8 mouse cellular contexts compared by ENCODE assay signal in the genomic region with DNA sequence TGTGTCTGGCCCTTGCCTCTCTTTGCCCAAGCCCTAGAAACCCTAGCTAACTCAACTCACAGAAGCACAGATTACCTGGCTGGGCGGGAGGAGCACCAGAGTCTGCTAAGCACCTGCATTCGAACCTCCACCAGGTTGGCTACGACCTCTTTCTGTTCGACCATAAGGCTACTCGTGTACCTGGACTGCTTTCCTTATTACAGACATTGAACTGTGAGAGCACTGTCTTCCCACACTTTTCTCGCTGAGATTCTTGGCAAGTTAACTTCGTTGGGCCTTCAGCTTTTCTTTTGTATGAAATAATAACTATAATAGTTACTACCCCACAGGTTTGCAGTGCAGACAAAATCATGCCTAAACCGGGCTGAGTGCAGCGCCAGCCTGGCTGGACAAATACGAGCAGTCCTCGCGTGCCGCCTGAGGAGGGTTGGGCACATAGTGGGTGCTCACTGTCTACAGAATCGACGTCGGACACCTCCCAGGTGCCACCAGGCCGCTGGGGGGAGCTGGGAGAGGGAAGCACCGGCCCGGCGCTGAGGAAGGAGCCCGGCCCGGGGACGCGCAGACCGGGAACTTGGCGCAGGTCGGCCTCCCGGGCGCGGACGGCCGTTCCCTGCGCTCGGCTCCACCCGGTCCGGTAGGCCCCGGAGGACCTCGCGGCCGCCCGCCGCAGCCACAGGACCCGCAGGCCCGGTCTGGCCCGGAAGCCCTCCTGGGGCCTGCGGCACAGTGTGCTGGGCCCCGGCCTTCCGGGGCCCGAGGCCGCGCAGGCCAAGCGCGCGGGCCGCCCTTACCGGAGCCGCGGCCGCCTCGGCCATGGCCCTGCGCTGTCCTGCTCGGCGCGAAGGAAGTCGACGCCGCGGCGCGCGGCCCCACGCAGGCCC. TPM values are rescaled to one million over a fixed set of nuclear protein-coding genes. Genes with fewer than 3 reads are reported as not detected.
A peak's percentile ranks its signal among the peaks of the same experiment; 100 is the strongest.
DNase-seq lines count a peak whose midpoint lies in the region; ATAC-seq and TF ChIP-seq lines count a peak whose summit lies in the region.

No protein-coding gene starts in this region.

- peak overlapping the region; percentile 81 for H3ac ChIP-seq in C2C12 (ENCODE audit: control insufficient read depth, insufficient read length, low read depth)

- H3K79me3 ChIP-seq in C2C12 (ENCODE audit: low read depth) = peaks cover 13% of the 10 kb centered on the region

- H3K27me3 ChIP-seq in C2C12 (ENCODE audit: control insufficient read depth, insufficient read depth, insufficient read length) = no peaks in the 10 kb centered on the region
- no peaks in the 10 kb centered on the region for H3K27me3 ChIP-seq in heart, embryonic 11.5 days (ENCODE audit: control insufficient read depth, insufficient read depth, low read length)
- no peaks in the 10 kb centered on the region for H3K27me3 ChIP-seq in kidney, embryonic 15.5 days
- H3K27me3 ChIP-seq in liver, embryonic 13.5 days = no peaks in the 10 kb centered on the region

- peaks cover 30% of the 10 kb centered on the region for H3K36me3 ChIP-seq in C2C12 (ENCODE audit: control insufficient read depth, insufficient read depth)
- peaks cover 23% of the 10 kb centered on the region for H3K36me3 ChIP-seq in heart, embryonic 11.5 days (ENCODE audit: control insufficient read depth, insufficient read depth, low read length)
- H3K36me3 ChIP-seq in kidney, embryonic 15.5 days = peaks cover 35% of the 10 kb centered on the region
- peaks cover 26% of the 10 kb centered on the region for H3K36me3 ChIP-seq in liver, embryonic 13.5 days

- no peaks in the 10 kb centered on the region for H3K9me3 ChIP-seq in heart, embryonic 11.5 days (replicated peaks; ENCODE audit: control insufficient read depth, low read length)
- no peaks in the 10 kb centered on the region for H3K9me3 ChIP-seq in kidney, embryonic 15.5 days (replicated peaks)
- no peaks in the 10 kb centered on the region for H3K9me3 ChIP-seq in liver, embryonic 13.5 days (replicated peaks)

- peak overlapping the region; percentile 98 for H3K27ac ChIP-seq in bone marrow, adult 2 months (ENCODE audit: control insufficient read depth, insufficient read depth, low read depth, low read length, poor library complexity)
- H3K27ac ChIP-seq in heart, embryonic 11.5 days (ENCODE audit: low read depth, low read length) = peak overlapping the region; percentile 85
- peak overlapping the region; percentile 90 for H3K27ac ChIP-seq in kidney, embryonic 15.5 days
- peak overlapping the region; percentile 87 for H3K27ac ChIP-seq in liver, embryonic 13.5 days

- peak; percentile 77 for ATAC-seq in erythroblast, adult 5-6 weeks (replicated peaks; ENCODE audit: low FRiP score, poor library complexity, severe bottlenecking)
- ATAC-seq in heart, embryonic 11.5 days (replicated peaks; ENCODE audit: insufficient number of reproducible peaks, low FRiP score, low TSS enrichment) = peak; percentile 87
- peak; percentile 94 for ATAC-seq in kidney, embryonic 15.5 days (replicated peaks; ENCODE audit: low FRiP score)
- ATAC-seq in liver, embryonic 13.5 days (ENCODE audit: low read depth) = peak; percentile 87

- peak overlapping the region; percentile 64 for H3K4me3 ChIP-seq in C2C12 (ENCODE audit: insufficient read depth, poor library complexity, severe bottlenecking)
- H3K4me3 ChIP-seq in bone marrow, adult 2 months (replicated peaks; ENCODE audit: control insufficient read depth, low read depth, low read length) = peak overlapping the region; percentile 91
- H3K4me3 ChIP-seq in heart, embryonic 11.5 days (ENCODE audit: low read depth, low read length) = peak overlapping the region; percentile 67
- peak overlapping the region; percentile 90 for H3K4me3 ChIP-seq in kidney, embryonic 15.5 days (replicated peaks)
- H3K4me3 ChIP-seq in liver, embryonic 13.5 days (replicated peaks) = peak overlapping the region; percentile 81

- H3K9ac ChIP-seq in heart, embryonic 11.5 days (ENCODE audit: low read depth, low read length) = peak overlapping the region; percentile 93
- peak overlapping the region; percentile 92 for H3K9ac ChIP-seq in kidney, embryonic 15.5 days
- H3K9ac ChIP-seq in liver, embryonic 13.5 days = peak overlapping the region; percentile 93

- TF ChIP-seq CTCF in C2C12 (IDR thresholded peaks at IDR 0.05; ENCODE audit: control insufficient read depth, insufficient read depth, insufficient read length) = no peak
- TF ChIP-seq CTCF in bone marrow, adult 2 months (IDR thresholded peaks at IDR 0.05; ENCODE audit: control insufficient read depth, insufficient read depth, low read length) = peak; percentile 30

- peak; percentile 52; the same call in 1 of the 2 replicates for TF ChIP-seq POLR2A in bone marrow, adult 2 months (IDR thresholded peaks at IDR 0.05; ENCODE audit: borderline replicate concordance, control insufficient read depth, low read depth, low read length)

- WGBS in bone marrow, adult 2 months = 2% methylated on average over 72 of the region's 72 CpGs
- 3% methylated on average over 53 of the region's 72 CpGs for WGBS in heart, embryonic 11.5 days (ENCODE audit: insufficient replicate concordance)
- 1% methylated on average over 66 of the region's 72 CpGs for WGBS in kidney, embryonic 15.5 days
- WGBS in liver, embryonic 13.5 days (ENCODE audit: insufficient replicate concordance) = 2% methylated on average over 58 of the region's 72 CpGs

- peaks cover 22% of the 10 kb centered on the region for H3K79me2 ChIP-seq in C2C12 (ENCODE audit: control insufficient read depth, insufficient read depth)

- peaks cover 7% of the 10 kb centered on the region for H3K4me1 ChIP-seq in bone marrow, adult 2 months (ENCODE audit: control insufficient read depth, insufficient read depth, low read length)
- peaks cover 4% of the 10 kb centered on the region; the same call in 1 of the 2 replicates for H3K4me1 ChIP-seq in heart, embryonic 11.5 days (ENCODE audit: control insufficient read depth, insufficient read depth, low read length)
- H3K4me1 ChIP-seq in kidney, embryonic 15.5 days = peaks cover 16% of the 10 kb centered on the region
- peaks cover 32% of the 10 kb centered on the region for H3K4me1 ChIP-seq in liver, embryonic 13.5 days (replicated peaks)

- H3K4me2 ChIP-seq in heart, embryonic 11.5 days = peak overlapping the region; percentile 72
- H3K4me2 ChIP-seq in kidney, embryonic 15.5 days = peak overlapping the region; percentile 77
- H3K4me2 ChIP-seq in liver, embryonic 13.5 days = peak overlapping the region; percentile 85

- peak; percentile 66 for DNase-seq in liver, embryonic 13.5 days
- peak; percentile 78 for DNase-seq in naive thymus-derived CD4-positive, alpha-beta T cell, adult 2 months (ENCODE audit: low read depth)
- DNase-seq in spleen, postnatal 4 days (ENCODE audit: low spot score in 2 of 2) = peak; percentile 80 to 89

TF ChIP-seq in C2C12, 6 proteins besides CTCF, POLR2A, EP300 and RAD21:
- TF ChIP-seq MAX (IDR thresholded peaks at IDR 0.05) = no peak
- no peak for TF ChIP-seq FOSL1 (IDR thresholded peaks at IDR 0.05; ENCODE audit: insufficient read depth, low read length, poor library complexity, severe bottlenecking)
- no peak for TF ChIP-seq MYOG (IDR thresholded peaks at IDR 0.05; ENCODE audit: control insufficient read depth, extremely low read depth, insufficient read length)
- no peak for TF ChIP-seq CEBPB (IDR thresholded peaks at IDR 0.05; ENCODE audit: low read depth)
- no peak for TF ChIP-seq USF1 (IDR thresholded peaks at IDR 0.05; ENCODE audit: low read depth)
- TF ChIP-seq MYOD1 (IDR thresholded peaks at IDR 0.05; ENCODE audit: control insufficient read depth, insufficient read length, low read depth) = no peak

RNA-seq across cellular contexts. Expression of a gene that starts 0.6 kb away (rescaled TPM):
- polyA plus RNA-seq in C2C12 (2012; fragmentation: generic; extraction: Trizol) = 13.5 TPM
- polyA plus RNA-seq in bone marrow, adult 2 months (2011; ENCODE audit: insufficient read depth, insufficient read length, low replicate concordance, missing spikeins) = 3.3 and 13.9 TPM in 2 replicates
- total RNA-seq in erythroblast, adult 5-6 weeks (2015; ENCODE audit: low replicate concordance) = 8.1 and 14.2 TPM in 2 replicates
- 7.8 and 14.1 TPM in 2 replicates for total RNA-seq in erythroblast, adult 5-6 weeks (2017; ENCODE audit: low replicate concordance)
- 10.0 and 11.4 TPM in 2 replicates for polyA plus RNA-seq in heart, embryonic 11.5 days (2014; fragmentation: Nextera tagmentation; extraction: Ambion mirVana)
- 19.1 and 24.0 TPM in 2 replicates for polyA plus RNA-seq in kidney, embryonic 15.5 days (2015; fragmentation: Nextera tagmentation; extraction: Ambion mirVana)
- 3.9 and 5.0 TPM in 2 replicates for polyA plus RNA-seq in liver, embryonic 13.5 days (2015; fragmentation: Nextera tagmentation; extraction: Ambion mirVana)

RNA-seq across cellular contexts. Expression of a gene that starts 37.1 kb away (rescaled TPM):
- 18.4 TPM for polyA plus RNA-seq in C2C12 (2012; fragmentation: generic; extraction: Trizol)
- polyA plus RNA-seq in bone marrow, adult 2 months (2011; ENCODE audit: insufficient read depth, insufficient read length, low replicate concordance, missing spikeins) = 4.3 and 7.7 TPM in 2 replicates
- total RNA-seq in erythroblast, adult 5-6 weeks (2015; ENCODE audit: low replicate concordance) = 1.5 and 1.7 TPM in 2 replicates
- 1.5 and 5.0 TPM in 2 replicates for total RNA-seq in erythroblast, adult 5-6 weeks (2017; ENCODE audit: low replicate concordance)
- 3.5 and 4.2 TPM in 2 replicates for polyA plus RNA-seq in heart, embryonic 11.5 days (2014; fragmentation: Nextera tagmentation; extraction: Ambion mirVana)
- polyA plus RNA-seq in kidney, embryonic 15.5 days (2015; fragmentation: Nextera tagmentation; extraction: Ambion mirVana) = 8.9 and 9.8 TPM in 2 replicates
- polyA plus RNA-seq in liver, embryonic 13.5 days (2015; fragmentation: Nextera tagmentation; extraction: Ambion mirVana) = 2.8 and 3.1 TPM in 2 replicates

Comparison
In these comparisons a context has a peak if more than half of its experiments do, and no peak if none do; other contexts are left out.
1. Peak in every context shown above with its lines: DNase-seq, ATAC-seq, H3K4me3 ChIP-seq and H3K27ac ChIP-seq.